Mouse (Mus musculus): ENCODE data around the gene Pex26. TPM values are rescaled to one million over a fixed set of nuclear protein-coding genes. Genes with fewer than 3 reads are reported as not detected.

The Pex26 gene
- polyA plus RNA-seq, 1 experiment from 2014 or later, result 10.3 TPM

GRCm38 (mm10) chr6:121215336-121215735 lies 31.9 kb downstream of the Pex26 start:
- Histone ChIP-seq H3K4me3 (no peak overlapping the region), H3K27me3 (ENCODE audit: low read depth, poor library complexity, severe bottlenecking) (peaks cover 38% of the 10 kb centered on the region), H3K36me3 (no peaks in the 10 kb centered on the region), H3K9me3 (replicated peaks) (no peaks in the 10 kb centered on the region), H3K4me1 (peaks cover 17% of the 10 kb centered on the region), H3K27ac (no peak overlapping the region)
- DNase-seq (ENCODE audit: low spot score), result no peak
- 75% methylated on average over 5 of the region's 5 CpGs for WGBS

- peaks cover 11% of the 10 kb centered on the region for H3K4me1 ChIP-seq
- H3K36me3 ChIP-seq, result no peaks in the 10 kb centered on the region
- WGBS, result 90% methylated on average over 6 of the region's 6 CpGs
Measured at GRCm38 (mm10) chr6:121215896-121216295, 32.4 kb downstream of the Pex26 start.

GRCm38 (mm10) chr6:121216589-121217255 lies 33.3 kb downstream of the Pex26 start:
- Histone ChIP-seq H3K9me3 (replicated peaks) (no peaks in the 10 kb centered on the region), H3K36me3 (no peaks in the 10 kb centered on the region), H3K27me3 (ENCODE audit: low read depth, poor library complexity, severe bottlenecking) (peaks cover 25% of the 10 kb centered on the region), H3K4me1 (peaks cover 3% of the 10 kb centered on the region), H3K4me3 (no peak overlapping the region), H3K27ac (no peak overlapping the region)
- no peak for DNase-seq (ENCODE audit: low spot score)
- 92% methylated on average over 5 of the region's 5 CpGs for WGBS

More at GRCm38 (mm10) chr6:121215896-121216295, 32.4 kb downstream of the Pex26 start:
- no peak overlapping the region for H3K4me3 ChIP-seq
- peaks cover 33% of the 10 kb centered on the region for H3K27me3 ChIP-seq (ENCODE audit: low read depth, poor library complexity, severe bottlenecking)
- no peak overlapping the region for H3K27ac ChIP-seq
- H3K9me3 ChIP-seq (replicated peaks), result no peaks in the 10 kb centered on the region
- DNase-seq (ENCODE audit: low spot score), result no peak

- peaks cover 12% of the 10 kb centered on the region; the same call in 1 of the 2 replicates for H3K27me3 ChIP-seq (ENCODE audit: low read depth, poor library complexity, severe bottlenecking)
- H3K9me3 ChIP-seq (replicated peaks), result no peaks in the 10 kb centered on the region
- DNase-seq (ENCODE audit: low spot score), result no peak
- WGBS, result 89% methylated on average over 7 of the region's 7 CpGs
- H3K4me3 ChIP-seq, result no peak overlapping the region
- H3K4me1 ChIP-seq, result no peaks in the 10 kb centered on the region
- H3K36me3 ChIP-seq, result no peaks in the 10 kb centered on the region
- H3K27ac ChIP-seq, result no peak overlapping the region
Measured at GRCm38 (mm10) chr6:121218002-121218401, 34.5 kb downstream of the Pex26 start.

GRCm38 (mm10) chr6:121219406-121219805 lies 35.9 kb downstream of the Pex26 start:
- Histone ChIP-seq H3K4me1 (peaks cover 4% of the 10 kb centered on the region), H3K4me3 (no peak overlapping the region), H3K9me3 (replicated peaks) (no peaks in the 10 kb centered on the region), H3K27me3 (ENCODE audit: low read depth, poor library complexity, severe bottlenecking) (no peaks in the 10 kb centered on the region), H3K36me3 (no peaks in the 10 kb centered on the region), H3K27ac (no peak overlapping the region)
- DNase-seq (ENCODE audit: low spot score), result no peak
- 88% methylated on average over 4 of the region's 4 CpGs for WGBS

GRCm38 (mm10) chr6:121220181-121220580 lies 36.7 kb downstream of the Pex26 start:
- H3K27ac ChIP-seq, result no peak overlapping the region
- no peak for DNase-seq (ENCODE audit: low spot score)
- peaks cover 10% of the 10 kb centered on the region for H3K4me1 ChIP-seq
- H3K9me3 ChIP-seq (replicated peaks), result no peaks in the 10 kb centered on the region
- 92% methylated on average over 10 of the region's 10 CpGs for WGBS
- H3K4me3 ChIP-seq, result no peak overlapping the region
- no peaks in the 10 kb centered on the region for H3K36me3 ChIP-seq
- no peaks in the 10 kb centered on the region for H3K27me3 ChIP-seq (ENCODE audit: low read depth, poor library complexity, severe bottlenecking)

- H3K27ac ChIP-seq, result no peak overlapping the region
- H3K36me3 ChIP-seq, result no peaks in the 10 kb centered on the region
- 87% methylated on average over 8 of the region's 8 CpGs for WGBS
- H3K27me3 ChIP-seq (ENCODE audit: low read depth, poor library complexity, severe bottlenecking), result no peaks in the 10 kb centered on the region
- H3K9me3 ChIP-seq (replicated peaks), result no peaks in the 10 kb centered on the region
- H3K4me3 ChIP-seq, result no peak overlapping the region
- no peak for DNase-seq (ENCODE audit: low spot score)
- peaks cover 16% of the 10 kb centered on the region for H3K4me1 ChIP-seq
Measured at GRCm38 (mm10) chr6:121221876-121222597, 38.6 kb downstream of the Pex26 start.

GRCm38 (mm10) chr6:121223001-121223400 lies 39.5 kb downstream of the Pex26 start:
- Histone ChIP-seq H3K4me3 (no peak overlapping the region), H3K9me3 (replicated peaks) (no peaks in the 10 kb centered on the region), H3K4me1 (peaks cover 16% of the 10 kb centered on the region), H3K27ac (no peak overlapping the region), H3K27me3 (ENCODE audit: low read depth, poor library complexity, severe bottlenecking) (no peaks in the 10 kb centered on the region), H3K36me3 (no peaks in the 10 kb centered on the region)
- WGBS, result 97% methylated on average over 14 of the region's 14 CpGs
- DNase-seq (ENCODE audit: low spot score), result no peak

GRCm38 (mm10) chr6:121224067-121224466 lies 40.6 kb downstream of the Pex26 start:
- Histone ChIP-seq H3K4me1 (peaks cover 16% of the 10 kb centered on the region), H3K36me3 (no peaks in the 10 kb centered on the region), H3K27ac (0 out of 2 replicates have a peak overlapping the region, but pooled peaks have one; percentile 30), H3K27me3 (ENCODE audit: low read depth, poor library complexity, severe bottlenecking) (no peaks in the 10 kb centered on the region), H3K9me3 (replicated peaks) (no peaks in the 10 kb centered on the region), H3K4me3 (no peak overlapping the region)
- no peak for DNase-seq (ENCODE audit: low spot score)
- 81% methylated on average over 5 of the region's 5 CpGs for WGBS

- Histone ChIP-seq H3K36me3 (no peaks in the 10 kb centered on the region), H3K4me3 (no peak overlapping the region), H3K9me3 (replicated peaks) (no peaks in the 10 kb centered on the region), H3K27ac (no peak overlapping the region), H3K27me3 (ENCODE audit: low read depth, poor library complexity, severe bottlenecking) (no peaks in the 10 kb centered on the region), H3K4me1 (peaks cover 16% of the 10 kb centered on the region)
- WGBS, result 6% methylated on average over 6 of the region's 6 CpGs
- no peak for DNase-seq (ENCODE audit: low spot score)
Measured at GRCm38 (mm10) chr6:121224993-121225392, 41.5 kb downstream of the Pex26 start.

- Histone ChIP-seq H3K4me3 (no peak overlapping the region), H3K36me3 (no peaks in the 10 kb centered on the region), H3K4me1 (peaks cover 16% of the 10 kb centered on the region), H3K27ac (peak overlapping the region; percentile 58; the same call in 1 of the 2 replicates), H3K27me3 (ENCODE audit: low read depth, poor library complexity, severe bottlenecking) (no peaks in the 10 kb centered on the region), H3K9me3 (replicated peaks) (no peaks in the 10 kb centered on the region)
- no peak for DNase-seq (ENCODE audit: low spot score)
- 66% methylated on average over 4 of the region's 4 CpGs for WGBS
Measured at GRCm38 (mm10) chr6:121226043-121226442, 42.6 kb downstream of the Pex26 start.

- Histone ChIP-seq H3K27ac (no peak overlapping the region), H3K36me3 (no peaks in the 10 kb centered on the region), H3K4me1 (peaks cover 16% of the 10 kb centered on the region), H3K4me3 (no peak overlapping the region), H3K9me3 (replicated peaks) (no peaks in the 10 kb centered on the region), H3K27me3 (ENCODE audit: low read depth, poor library complexity, severe bottlenecking) (no peaks in the 10 kb centered on the region)
- no peak for DNase-seq (ENCODE audit: low spot score)
- 77% methylated on average over 2 of the region's 2 CpGs for WGBS
Measured at GRCm38 (mm10) chr6:121226744-121227143, 43.3 kb downstream of the Pex26 start.

GRCm38 (mm10) chr6:121228421-121228820 lies 45.0 kb downstream of the Pex26 start:
- DNase-seq (ENCODE audit: low spot score), result no peak
- Histone ChIP-seq H3K27ac (no peak overlapping the region), H3K27me3 (ENCODE audit: low read depth, poor library complexity, severe bottlenecking) (no peaks in the 10 kb centered on the region), H3K4me1 (peaks cover 16% of the 10 kb centered on the region), H3K9me3 (replicated peaks) (no peaks in the 10 kb centered on the region), H3K4me3 (no peak overlapping the region), H3K36me3 (no peaks in the 10 kb centered on the region)
- WGBS, result 72% methylated on average over 8 of the region's 8 CpGs
